Mouse (Mus musculus) liver, adult 2 months (tissue): ENCODE measurements around the gene Nmb.

Experiments
- CTCF ChIP-seq: fragments of 200-500 bp; IDR thresholded peaks from 2 replicates; pipeline ENCODE4 v1.5.1; 2011; ENCODE audit warnings: low read depth, low read length, control low read depth
- POLR2A ChIP-seq: fragments of 200-500 bp; IDR thresholded peaks from 2 replicates; pipeline ENCODE4 v1.6.1; 2011; ENCODE audit warnings: low read length, control low read depth; ENCODE audit not compliant: insufficient read depth; ENCODE audit errors: extremely low read depth

DNA sequence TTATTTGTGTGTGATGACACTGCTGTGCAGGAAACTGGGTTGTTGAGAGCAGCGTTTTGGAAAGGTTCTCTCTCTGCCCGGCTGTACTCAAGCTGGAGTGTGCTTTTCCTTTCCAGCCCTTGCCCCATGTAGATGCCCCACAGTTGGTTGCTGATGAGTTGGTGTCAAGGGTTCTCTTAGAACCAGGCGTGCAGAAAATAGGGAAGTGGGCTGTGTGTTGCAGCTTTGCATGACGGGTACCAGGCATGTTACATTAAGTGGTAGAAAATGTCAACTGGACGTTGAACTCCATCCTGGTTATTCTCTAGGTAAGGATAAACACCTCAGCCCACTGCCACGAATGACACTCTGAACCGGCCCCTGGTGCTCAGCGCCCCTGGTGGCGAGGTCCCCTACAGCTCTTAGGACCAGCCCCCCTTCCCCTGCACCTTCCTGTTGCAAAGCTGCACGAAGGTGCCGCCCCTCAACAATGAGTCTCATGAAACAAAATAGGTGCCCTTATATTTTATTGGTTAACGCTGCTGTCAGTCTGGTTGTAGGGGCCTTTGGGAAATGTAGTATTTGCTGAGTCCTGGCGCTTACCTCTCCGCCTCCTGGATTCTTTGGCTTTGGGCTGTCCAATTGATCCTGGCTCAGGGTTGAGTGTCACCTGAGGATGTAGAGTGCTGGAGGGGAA is 21.9 kb downstream of the Nmb start:
- TF ChIP-seq CTCF = peak; percentile 69
- TF ChIP-seq POLR2A = no peak
